Mouse (Mus musculus) right cerebral cortex, postnatal 25 days (tissue): ENCODE results near the gene Pla2g4b.

Experiments used
- DNase-seq: peaks from one replicate; pipeline ENCODE4 v3.0.0; 2022

The Pla2g4b gene

DNA sequence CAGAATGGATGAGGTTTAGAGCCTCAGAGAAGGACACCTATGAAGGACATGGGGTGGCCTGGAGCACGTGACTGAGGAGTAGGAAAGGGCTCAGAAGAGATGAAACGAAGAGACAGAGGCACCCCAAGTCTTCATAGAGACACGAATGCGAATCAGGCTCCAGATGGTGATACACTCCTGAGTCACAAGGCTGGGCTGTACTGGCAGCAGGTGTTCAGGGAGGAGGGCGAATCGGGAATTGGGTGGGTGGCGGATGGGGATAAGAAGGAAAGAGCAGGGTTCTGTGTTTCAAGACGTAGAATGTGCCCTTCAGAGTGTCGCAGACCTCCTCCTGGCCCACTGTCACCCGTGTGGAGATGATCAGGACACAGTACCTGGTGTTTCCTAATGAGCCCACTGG lies 32.0 kb downstream of the Pla2g4b start:
- DNase-seq, result peak; percentile 53

GRCm38 (mm10) chr2:120066224-120066623 lies 33.0 kb downstream of the Pla2g4b start:
- DNase-seq, result no peak

DNA sequence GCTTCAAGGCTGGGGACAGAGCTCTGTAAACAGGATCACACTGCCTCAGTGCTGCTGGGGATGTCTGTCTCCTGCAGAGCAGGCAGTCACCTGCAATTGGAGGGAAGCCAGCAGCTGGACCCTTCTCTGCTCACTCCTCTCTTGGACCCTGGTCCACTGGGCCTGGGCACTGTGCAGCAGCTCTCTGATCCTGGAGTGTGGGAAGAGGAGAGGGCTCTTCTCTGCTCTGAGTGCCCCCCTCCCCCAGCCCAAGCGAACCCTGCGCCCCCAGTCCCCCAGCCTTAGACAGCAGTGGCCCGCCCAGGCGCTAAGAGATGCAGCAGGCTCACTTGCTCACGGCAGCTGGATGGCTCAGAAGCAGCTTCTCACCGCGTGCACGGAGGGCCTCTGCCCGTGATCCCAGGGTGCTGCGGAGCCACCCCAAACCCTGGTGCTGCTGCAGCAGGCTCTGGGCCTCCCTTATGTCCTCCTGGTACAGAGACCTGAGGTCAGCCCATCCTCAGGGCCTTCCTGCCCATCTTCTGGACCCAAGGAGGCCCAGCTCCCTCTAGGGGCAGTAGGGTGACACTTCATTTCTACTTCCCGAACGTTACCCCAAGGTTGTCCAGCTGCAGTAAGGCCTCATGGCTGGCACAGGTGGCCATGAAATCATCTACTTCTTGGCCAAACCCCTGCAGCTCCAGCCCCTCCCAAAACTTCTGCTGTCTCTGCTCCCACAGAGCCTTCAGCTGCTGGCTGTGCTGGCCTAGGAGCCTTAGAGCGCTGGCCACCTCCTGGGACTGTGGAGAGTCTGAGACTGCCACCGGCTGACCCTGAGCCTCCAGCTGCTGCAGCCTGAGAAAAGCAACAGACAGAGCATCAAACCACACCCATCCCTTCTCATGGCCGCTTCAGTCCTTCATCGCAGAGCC lies 35.6 kb downstream of the Pla2g4b start:
- DNase-seq, result no peak

- peak; percentile 63 for DNase-seq
Measured at GRCm38 (mm10) chr2:120069466-120069990, 36.3 kb downstream of the Pla2g4b start.

- no peak for DNase-seq
Measured at GRCm38 (mm10) chr2:120074096-120074495, 40.9 kb downstream of the Pla2g4b start.

- peak; percentile 63 for DNase-seq
Measured at GRCm38 (mm10) chr2:120076076-120076705, 43.0 kb downstream of the Pla2g4b start.

DNA sequence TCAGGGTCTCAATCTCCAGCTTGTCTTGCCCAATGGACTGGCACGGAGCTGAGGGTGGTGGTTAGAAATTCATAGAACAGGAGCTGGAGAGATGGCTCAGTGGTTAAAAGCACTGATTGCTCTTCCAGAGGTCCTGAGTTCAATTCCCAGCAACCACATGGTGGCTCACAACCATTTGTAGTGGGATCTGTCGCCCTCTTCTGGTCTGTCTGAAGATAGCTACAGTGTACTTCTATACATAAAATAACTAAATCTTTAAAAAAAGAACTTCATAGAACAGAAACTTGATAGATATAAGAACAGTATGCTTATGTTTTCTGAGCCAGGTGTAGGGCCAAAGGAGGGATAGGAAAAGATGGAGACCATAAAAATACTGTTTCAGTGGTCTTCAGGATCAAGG lies 49.2 kb downstream of the Pla2g4b start:
- no peak for DNase-seq

DNA sequence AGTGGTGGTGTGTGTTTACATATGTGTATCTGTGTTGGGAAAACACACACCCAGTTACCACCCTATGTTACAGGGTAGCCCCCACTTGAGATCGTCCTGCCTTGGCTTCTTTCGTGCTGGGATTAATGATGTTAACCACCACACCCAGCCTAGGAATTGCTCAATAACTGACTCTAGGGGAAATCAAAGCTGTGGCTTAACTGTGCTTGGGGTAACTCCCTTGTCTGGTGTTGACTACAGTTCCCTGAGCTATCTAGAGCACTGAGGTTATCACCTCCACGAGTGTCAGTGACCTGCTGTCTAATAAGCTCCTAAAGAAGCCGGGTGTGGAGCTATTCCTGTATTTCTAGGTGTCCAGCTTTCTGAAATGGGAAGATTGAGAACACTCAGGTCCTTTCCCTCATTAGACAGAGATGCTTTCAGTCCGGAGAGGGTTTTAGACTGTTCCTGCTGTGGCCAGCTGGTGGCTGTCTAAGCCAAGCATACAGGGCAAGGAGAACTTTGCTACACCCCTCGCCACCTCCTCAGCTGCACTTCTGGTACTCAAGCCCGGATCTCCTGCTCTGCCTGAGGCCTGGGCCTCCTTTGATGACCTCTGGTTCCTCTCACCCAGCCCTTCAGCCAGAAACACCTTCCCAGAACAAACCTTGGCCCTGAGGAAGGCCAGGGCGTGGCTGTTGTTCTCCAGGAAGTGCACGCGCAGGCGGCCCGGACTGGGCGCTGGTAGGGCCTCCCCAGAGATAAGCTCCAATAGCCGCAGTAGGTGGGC lies 51.6 kb downstream of the Pla2g4b start:
- DNase-seq, result peak; percentile 25

DNA sequence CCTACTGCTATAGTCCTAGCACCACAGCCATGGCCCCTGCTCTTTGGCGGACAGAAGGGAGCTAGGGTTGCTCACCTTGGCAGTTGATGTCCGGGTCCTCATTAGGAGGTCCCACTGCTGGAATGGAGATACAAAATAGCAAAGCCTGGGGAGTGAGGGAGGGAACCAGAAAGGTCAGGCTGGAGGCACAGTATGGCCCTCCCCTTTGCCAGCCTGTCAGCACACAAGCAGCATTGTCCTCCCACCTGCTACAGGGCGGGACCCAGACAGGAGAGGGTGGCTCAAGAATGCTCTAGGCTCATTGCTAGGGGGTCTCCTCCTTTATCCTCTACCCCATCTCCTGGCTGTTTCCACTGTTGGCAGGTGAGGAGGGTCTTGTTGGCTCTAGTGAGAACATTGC lies 52.8 kb downstream of the Pla2g4b start:
- DNase-seq, result no peak

DNA sequence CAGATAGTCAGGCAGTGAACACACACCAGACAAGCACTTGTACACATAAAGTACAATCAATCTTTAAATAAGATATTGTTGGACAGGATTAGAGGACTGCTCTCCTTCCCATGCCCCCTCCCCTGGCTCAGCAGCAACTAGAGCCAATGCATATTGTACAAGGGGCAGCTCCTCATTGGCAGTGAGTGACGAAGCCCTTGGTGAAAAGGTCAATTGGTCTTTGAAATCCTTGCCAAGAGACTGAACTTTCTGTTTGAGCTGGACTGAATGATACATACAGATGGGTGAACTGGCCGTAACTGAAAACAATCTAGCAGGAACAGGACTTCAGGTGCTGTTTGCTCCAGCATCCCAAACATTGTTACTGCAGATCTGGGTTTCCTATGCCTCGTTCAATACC lies 54.2 kb downstream of the Pla2g4b start:
- DNase-seq, result no peak

DNA sequence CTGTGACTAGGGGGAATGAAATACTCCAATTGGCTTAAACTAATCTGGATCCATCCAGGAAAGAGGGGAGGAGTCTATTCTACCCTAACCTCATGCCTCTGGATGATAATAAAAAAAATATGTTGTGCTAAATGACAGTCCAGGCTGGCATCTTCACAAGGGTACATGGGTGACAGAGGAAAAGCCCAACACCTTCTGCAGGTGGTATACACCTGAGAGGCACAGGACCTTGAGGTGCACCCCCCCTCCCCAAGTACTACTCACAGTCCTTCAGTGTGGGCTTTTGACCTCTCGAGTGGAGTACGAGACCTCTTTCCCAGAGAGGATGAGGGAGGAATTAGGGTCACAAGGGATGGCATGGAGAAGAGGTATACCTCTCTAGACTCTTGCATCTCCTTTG lies 54.7 kb downstream of the Pla2g4b start:
- no peak for DNase-seq

DNA sequence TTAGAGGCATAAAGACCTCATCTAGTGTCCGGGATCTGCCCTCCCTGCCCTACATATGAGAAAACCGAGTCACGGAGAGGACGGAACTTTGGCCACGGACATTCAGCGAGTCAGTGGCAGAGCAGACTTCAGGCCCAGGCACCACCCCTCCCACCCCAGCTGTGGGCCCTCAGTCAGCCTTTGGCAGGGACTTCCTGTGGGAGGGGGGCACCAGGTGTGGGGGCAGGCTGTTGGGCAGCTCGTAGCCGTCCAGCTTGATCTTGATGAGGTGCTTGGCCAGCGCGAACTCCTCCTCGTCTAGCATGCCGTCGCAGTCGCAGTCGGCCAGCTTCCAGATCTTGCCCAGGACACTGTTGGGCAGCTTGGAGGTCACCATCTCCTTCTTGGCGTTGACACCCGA lies 57.8 kb downstream of the Pla2g4b start:
- DNase-seq, result no peak
